Mouse (Mus musculus): ENCODE results near the gene Cebpa.

GRCm38 (mm10) chr7:35113721-35114120, 5.4 kb upstream of the Cebpa start:
- TF ChIP-seq CTCF (IDR thresholded peaks at IDR 0.05; ENCODE audit: borderline replicate concordance, control insufficient read depth, extremely low read depth, insufficient read depth, low read length, poor library complexity), result no peak
- no peak for TF ChIP-seq POLR2A (IDR thresholded peaks at IDR 0.05; ENCODE audit: control insufficient read depth, extremely low read depth, insufficient read depth, low read length, poor library complexity)
